Mouse (Mus musculus) lung, postnatal 0 days (tissue): ENCODE data around the gene Mindy1.

ENCODE experiments used
- CTCF ChIP-seq: IDR thresholded peaks from 2 replicates; pipeline ENCODE4 v1.5.1; 2016; ENCODE audit warnings: antibody characterized with exemption, mild to moderate bottlenecking
- EP300 ChIP-seq: IDR thresholded peaks from 2 replicates; pipeline ENCODE4 v1.6.1; 2016; ENCODE audit warnings: antibody characterized with exemption, mild to moderate bottlenecking, control low read depth

DNA sequence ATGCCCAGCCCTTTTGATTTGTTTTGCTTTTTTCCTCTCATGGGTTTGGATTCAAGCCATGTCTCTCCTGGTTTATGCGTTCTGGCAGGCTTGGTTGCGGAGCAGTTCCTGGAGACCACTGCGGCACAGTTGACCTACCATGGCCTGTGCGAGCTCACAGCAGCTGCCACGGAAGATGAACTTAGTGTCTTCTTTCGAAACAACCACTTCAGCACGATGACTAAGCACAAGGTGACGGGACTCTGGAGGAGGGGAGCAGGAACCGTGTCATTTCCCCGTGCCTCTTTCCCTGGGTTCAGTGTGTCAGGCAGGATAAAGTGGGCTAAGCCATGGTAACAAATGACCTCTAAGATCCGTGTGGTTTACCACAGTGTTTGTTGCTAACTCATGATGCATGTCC, 12.4 kb downstream of the Mindy1 start:
- TF ChIP-seq CTCF (no peak), EP300 (no peak)
